Mouse (Mus musculus) lung, adult 2 months (tissue): ENCODE results near the gene Mthfs. TPM values are rescaled to one million over a fixed set of nuclear protein-coding genes. Genes with fewer than 3 reads are reported as not detected.
"Not testable (repeated sequence)": the region's sequence is repeated elsewhere in the genome, so short reads cannot be mapped to it uniquely, and the experiment has no call there.

Experiments
- DNase-seq: peaks from one replicate; pipeline ENCODE4 v3.0.0; 2022
- H3K4me1 ChIP-seq: fragments of 200-500 bp; 2 replicates; pipeline ENCODE4 v1.6.1; 2011; ENCODE audit warnings: low read length; ENCODE audit not compliant: control insufficient read depth, insufficient read depth
- H3K4me3 ChIP-seq: fragments of 200-500 bp; replicated peaks from 2 replicates; pipeline ENCODE3; 2011; ENCODE audit warnings: low read depth, mild to moderate bottlenecking, control low read depth, low read length; ENCODE audit errors: extremely low read depth
- WGBS: fragments of 180-500 bp; shearing (Covaris S2); methylation state at CpG from one replicate; pipeline ENCODE4 v1.1.7; 2018; 5-methylcytosine and 5-hydroxymethylcytosine counted together
- polyA plus RNA-seq: library from polyadenylated mRNA; depleted of rRNA; stranded (reverse); fragments of >200 nt; gene quantifications from 2 replicates; pipeline ENCODE4 v1.2.3, GENCODE M21; 2012; rRNA removed

The Mthfs gene
- polyA plus RNA-seq = 10.6 and 19.1 TPM in 2 replicates

DNA sequence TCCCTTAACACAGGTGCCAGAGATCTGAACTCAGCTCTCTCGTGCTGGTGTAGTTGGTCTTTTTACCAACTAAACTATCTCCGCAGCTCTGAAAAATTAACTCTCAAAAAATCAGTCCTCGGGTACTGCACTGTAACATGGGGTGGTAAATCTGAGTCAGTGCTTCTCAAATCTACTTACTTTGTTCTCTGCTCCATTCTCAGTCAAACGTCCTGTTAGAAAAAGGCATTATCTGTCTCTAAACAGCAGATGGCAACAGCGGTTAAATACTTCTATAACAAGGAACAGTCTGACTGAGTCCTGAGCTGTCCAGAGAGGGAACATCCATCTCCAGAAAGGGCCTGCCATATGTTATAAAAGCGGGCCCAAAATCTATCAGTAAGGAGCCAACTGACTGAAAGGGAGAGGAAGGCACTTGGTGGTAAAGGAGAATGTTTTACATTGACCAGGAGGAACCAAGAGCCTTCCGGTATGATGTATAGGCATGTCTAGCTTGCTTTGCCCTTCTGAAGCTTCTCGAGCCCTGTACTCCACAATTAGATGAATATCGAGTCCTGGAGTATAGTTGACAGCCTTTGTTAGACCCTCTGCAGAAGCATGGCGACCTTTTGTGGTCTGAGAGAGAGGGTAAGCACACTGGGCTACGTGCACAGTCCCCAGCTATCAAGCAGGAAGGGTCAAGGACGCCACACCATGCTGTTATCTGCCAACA lies at the start of gene Mthfs:
Gene Mthfs, plus strand, starts transcription at position 324 of the 712 bp plus-strand sequence.
- not testable (repeated sequence) for DNase-seq, H3K4me1 ChIP-seq
- H3K4me3 ChIP-seq = peak within 1 kb of the TSS; percentile 54
- WGBS = 21% methylated on average over 9 of the region's 12 CpGs

DNA sequence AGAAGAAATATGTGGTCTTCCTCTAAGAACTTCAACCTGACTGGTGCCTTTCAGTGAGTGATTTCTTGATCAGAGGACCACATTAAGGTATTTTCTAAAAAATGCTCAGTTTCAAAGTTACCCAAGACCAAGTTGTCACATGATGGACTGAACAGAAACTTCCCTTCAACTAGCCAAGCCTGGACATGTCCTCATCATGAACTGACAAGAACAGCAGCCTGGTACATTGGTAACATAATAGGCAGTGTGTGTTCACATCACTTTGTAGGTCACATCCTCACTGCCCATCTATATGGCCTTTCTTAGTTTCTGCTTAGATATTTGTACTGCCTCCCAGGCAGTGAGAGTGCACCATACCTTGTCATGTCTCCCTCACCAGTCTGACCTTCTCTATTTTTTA lies 37.9 kb upstream of the Mthfs start:
- not testable (repeated sequence) for DNase-seq, H3K4me3 ChIP-seq

DNA sequence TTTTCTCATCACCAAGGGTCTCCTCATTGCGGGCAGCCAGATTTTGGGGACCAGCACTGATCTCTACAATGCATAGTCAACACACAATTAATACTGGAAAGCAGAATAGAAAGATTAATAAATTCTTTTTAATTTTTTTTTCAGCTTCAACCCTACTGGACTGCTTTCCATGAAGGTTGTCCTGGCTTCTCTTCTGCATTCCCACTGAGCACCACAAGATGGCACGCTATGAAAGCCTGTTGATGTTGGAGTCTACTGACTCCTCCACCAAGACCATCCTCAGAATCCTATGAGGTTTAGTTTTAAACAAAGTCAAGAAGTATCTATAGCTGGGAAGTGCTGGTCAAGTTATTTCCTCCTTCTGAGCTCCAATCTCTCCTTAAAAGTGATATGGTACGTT lies 31.6 kb upstream of the Mthfs start:
- 38% methylated on average over 2 of the region's 3 CpGs for WGBS
- H3K4me3 ChIP-seq, H3K4me1 ChIP-seq: not testable (repeated sequence)
- DNase-seq = peak; percentile 90

More for the DNA sequence above, 37.9 kb upstream of the Mthfs start:
- not testable (repeated sequence) for H3K4me1 ChIP-seq

DNA sequence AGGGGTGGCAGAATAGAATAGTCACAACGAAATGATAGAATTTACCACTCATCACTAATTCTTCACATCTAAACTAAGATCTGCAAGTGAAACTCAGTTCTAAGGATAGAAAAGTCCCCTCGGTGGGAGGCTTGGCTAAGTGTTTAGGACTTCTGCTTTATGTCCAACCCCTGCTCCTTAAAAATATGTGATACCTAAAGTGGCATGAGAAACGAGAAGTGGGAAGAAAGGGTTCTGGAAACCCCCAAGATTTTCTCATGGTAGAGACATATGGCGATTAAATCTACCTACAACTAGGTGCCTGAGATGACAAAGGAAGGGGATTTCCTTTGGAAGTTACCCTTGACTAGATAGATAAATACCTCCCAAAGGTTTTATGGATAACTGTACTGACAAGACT lies 31.0 kb upstream of the Mthfs start:
- not testable (repeated sequence) for H3K4me1 ChIP-seq, DNase-seq, H3K4me3 ChIP-seq
- 58% methylated on average over 3 of the region's 4 CpGs for WGBS

DNA sequence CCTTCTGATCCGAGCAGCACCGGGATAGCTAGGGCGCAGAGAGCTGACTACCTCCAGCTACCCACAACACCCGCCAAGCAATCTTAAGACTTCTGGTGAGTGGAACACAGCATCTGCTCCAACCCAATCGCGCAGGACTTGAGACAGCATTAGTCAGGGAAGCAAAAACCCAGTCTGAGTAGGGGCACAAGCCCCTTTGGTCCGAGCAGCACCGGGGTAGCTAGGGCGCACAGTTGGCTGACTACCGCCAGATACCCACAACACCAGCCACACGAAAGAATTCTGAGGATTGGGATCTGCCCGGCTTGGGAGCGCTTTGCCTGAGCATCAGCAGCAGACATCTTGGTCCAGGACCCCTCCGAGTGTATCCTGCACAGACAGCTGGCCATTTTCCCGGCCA lies 23.5 kb upstream of the Mthfs start:
- WGBS = 82% methylated on average over 15 of the region's 15 CpGs
- not testable (repeated sequence) for H3K4me1 ChIP-seq, H3K4me3 ChIP-seq, DNase-seq

DNA sequence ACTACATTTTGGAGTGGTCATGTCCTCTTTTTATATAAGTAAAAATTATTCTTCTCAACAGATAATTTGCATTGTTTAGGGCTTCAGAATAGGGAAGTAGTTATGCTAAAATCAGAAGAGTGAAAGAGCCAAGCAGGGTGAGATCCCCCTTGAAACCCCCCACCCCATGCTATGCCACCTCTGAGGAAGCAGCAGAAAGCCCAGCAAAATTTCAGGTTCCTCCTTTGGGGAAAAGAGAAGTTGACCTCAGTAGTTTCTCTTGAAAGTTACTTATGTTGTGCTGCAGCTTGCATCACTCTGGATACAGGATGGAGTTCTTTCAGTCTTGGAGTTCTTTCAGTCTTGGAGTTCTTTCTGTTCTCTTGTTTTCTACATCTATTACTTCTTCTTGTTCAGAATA lies 15.0 kb upstream of the Mthfs start:
- not testable (repeated sequence) for H3K4me3 ChIP-seq, H3K4me1 ChIP-seq, DNase-seq

DNA sequence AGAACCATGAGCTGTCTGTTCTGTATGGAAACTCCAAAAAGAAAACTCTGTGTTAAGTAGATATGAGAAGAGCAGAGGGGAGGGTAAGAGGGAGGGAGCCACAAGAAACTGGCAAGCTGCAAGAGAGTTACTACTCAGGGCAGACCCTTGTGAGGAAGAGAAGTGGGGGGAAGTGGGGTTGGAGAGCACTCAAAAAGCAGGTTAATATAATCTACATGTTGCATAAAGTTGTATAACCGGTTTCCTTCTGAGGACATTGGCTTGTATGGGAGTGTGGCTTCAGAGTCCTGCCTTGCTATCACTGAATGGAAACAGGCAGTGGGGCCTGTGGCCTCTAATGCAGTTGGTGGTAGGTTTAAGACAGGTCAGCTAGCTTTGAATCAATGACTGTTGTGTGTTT lies 13.0 kb upstream of the Mthfs start:
- 44% methylated on average over 1 of the region's 1 CpGs for WGBS
- H3K4me3 ChIP-seq, H3K4me1 ChIP-seq: not testable (repeated sequence)
- DNase-seq = peak; percentile 59

DNA sequence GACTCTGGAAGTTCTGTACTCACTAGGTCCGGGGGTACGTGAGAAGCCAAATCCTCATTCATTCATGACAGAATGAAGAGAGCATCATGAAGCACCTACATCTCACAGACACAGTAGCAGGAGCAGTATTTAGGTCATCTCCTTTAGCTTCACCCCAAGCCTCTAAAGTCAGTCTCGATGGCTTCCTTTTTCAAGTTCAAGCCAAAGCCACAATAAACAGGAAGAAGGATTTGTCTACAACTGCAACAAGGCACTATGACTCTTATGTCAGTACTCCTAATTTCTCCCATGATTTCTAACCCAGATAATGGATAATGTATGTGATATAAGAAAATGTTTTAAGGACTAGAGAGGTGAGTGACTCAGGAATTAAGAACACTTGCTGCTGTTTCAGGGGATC lies 12.1 kb upstream of the Mthfs start:
- H3K4me1 ChIP-seq, DNase-seq, H3K4me3 ChIP-seq: not testable (repeated sequence)
- 54% methylated on average over 3 of the region's 3 CpGs for WGBS

DNA sequence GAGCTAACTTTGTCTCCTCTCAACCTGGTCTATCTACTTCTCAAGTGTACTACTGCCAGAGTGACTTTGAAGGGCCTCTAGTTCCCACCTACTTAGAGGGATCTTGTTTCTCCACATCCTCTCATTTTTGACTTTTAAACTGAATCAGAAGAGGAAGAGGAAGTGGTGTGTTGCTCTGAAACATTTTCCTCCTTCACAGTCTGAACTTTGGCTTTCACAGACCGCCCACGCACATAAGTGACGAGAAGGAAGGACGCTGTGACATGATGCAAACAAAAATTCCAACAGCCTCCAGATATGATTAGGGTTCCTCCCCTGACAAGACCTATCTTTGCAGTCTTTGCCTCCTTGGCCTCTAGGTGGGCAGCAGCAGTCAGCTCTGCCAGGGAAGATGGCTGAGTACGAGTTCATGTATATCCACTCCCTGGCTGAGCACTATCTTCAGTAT lies 11.5 kb upstream of the Mthfs start, which contains the start of the genes Bcl2a1b and Gm29094:
Gene Bcl2a1b, plus strand, starts transcription at position 241 of the 448 bp plus-strand sequence.
Gene Gm29094, plus strand, starts transcription at position 411 of the 448 bp plus-strand sequence.
- WGBS = 24% methylated on average over 5 of the region's 5 CpGs
- not testable (repeated sequence) for H3K4me1 ChIP-seq, H3K4me3 ChIP-seq
- DNase-seq = peak; percentile 54

DNA sequence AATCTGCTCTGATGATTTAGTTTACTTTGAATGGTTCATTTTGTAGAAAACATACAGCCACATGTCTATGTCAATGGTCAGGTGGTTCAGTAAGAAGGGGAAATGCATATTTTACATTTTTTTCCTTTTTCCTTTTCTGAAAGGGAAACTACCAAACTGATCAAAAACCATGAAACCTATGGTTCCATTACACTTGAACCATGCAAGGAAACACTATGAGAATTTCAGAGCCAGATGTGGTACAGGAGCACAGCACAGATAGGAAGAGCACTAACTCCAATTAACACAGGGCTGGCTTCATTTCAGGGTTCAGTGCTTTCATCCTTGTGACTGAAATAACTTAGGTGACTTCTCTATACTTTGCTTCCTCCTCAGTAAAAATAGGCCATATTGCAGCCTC lies 8.2 kb upstream of the Mthfs start:
- not testable (repeated sequence) for H3K4me1 ChIP-seq, H3K4me3 ChIP-seq, DNase-seq

DNA sequence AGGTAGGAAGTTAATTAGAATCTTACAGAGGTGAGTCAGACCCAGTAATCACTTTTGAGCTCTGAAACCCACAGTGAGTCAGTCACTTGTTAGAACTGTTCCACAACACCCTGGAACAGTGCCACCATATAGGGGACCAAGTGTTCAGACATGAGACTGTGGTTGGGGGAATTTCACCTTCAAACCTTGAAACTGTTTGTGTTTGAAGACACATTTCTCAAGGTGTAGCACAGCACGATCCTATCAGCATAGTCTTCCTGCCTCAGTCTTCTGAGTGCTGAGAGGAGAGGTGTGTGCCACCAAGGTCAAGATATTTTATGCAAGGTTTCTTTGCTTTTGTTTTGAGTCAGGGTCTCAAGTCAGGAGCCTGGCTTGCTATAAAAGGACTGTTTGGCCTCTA lies 1.5 kb upstream of the Mthfs start:
- not testable (repeated sequence) for DNase-seq

DNA sequence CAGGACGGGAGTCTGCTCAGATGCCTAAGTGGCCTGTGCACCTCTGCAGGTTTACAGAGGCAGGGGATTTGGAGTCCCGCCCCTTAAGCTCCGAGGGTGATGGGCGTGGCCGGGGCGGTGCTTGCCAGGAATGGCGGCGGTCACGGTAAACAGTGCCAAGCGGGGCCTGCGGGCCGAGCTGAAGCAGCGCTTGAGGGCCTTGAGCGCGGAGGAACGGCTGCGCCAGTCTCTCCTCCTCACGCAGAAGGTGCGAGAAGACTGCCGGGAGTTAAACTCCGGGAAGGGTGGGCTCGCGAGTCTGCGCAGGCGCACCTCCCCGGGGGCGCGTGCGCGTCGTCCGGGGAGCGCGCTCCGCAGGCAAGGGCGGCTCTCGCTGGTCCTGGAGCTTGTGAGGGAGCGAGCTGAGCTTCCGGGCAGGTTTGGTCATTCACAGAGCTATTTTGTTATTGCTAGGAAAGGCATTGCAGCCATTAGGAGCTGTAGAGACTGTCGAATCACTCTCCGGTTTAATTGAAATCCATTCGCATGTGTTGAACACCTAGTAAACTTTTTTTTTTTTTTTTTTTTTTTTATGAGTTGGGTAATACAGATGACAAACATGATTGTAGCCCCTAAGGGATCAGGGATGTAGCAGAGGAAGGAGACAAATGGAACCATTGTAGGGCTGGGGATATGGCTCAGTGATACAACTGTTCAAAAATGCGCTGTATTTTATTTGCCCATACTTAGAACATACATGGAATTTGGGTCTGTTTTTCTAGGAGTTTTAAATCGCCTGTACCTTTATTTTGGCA lies 786 bp downstream of the Mthfs start:
- WGBS = 2% methylated on average over 21 of the region's 44 CpGs
- H3K4me3 ChIP-seq, H3K4me1 ChIP-seq: not testable (repeated sequence)
- DNase-seq = peak; percentile 95

More for the DNA sequence above, 1.5 kb upstream of the Mthfs start:
- not testable (repeated sequence) for H3K4me3 ChIP-seq, H3K4me1 ChIP-seq
- 58% methylated on average over 1 of the region's 1 CpGs for WGBS

DNA sequence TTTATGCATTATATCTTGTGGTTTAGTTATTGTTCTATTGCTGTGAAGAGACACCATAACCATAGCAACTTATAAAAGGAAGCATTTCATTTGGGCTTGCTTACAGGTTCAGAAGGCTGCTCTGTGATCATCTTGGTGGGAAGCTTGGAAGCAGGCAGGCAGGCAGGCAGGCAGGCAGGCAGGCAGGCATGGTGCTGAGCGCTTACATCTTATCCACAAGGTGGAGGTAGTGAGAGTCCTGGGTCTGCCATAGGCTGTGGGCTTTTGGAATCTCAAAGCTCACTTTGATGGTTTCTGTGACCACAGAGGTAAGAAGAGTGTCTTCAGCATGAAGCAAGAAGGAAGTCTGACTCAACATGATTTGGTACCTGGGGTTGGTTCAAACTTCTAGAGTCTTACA lies 2.0 kb downstream of the Mthfs start:
- 43% methylated on average over 1 of the region's 1 CpGs for WGBS
- DNase-seq = not testable (repeated sequence)

DNA sequence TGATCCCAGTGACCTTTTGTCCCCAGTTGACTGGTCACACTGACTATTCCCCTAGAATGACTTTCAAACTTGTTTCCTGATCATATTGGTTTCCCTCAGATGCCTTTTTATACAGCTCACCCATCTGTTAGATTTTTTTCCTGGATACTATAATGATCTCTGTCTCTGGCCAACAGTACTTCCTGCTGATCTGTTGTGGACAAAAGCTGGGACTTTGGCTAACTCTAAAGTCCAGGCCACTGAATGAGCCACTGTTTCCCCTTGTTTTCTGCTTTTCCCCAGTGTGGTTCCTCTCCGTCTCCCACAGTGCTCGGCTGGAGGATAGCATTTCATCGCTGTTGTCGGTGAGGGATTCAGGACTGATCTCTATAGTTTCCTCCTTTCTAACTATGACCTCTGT lies 7.7 kb downstream of the Mthfs start:
- not testable (repeated sequence) for DNase-seq, H3K4me1 ChIP-seq
- 90% methylated on average over 4 of the region's 4 CpGs for WGBS

More for the DNA sequence above, 2.0 kb downstream of the Mthfs start:
- not testable (repeated sequence) for H3K4me1 ChIP-seq, H3K4me3 ChIP-seq

DNA sequence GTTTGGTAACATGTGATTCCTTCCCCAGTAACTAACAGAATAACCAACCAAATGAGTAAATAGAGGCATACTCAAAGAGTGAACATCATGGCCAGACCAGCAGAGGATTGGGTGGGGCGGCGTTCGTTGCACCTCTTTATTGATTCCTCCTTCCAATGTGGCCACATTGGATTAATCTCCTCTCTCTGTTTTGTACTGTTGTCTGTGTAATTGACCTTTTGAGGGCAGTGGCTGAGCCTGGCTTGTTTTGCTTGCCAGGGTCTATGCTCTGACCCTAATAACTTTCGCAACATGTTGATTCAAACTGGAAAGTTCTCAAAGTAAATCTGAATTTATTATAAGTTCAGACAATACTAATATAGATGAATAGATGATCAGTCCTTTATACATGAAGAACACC lies 9.2 kb downstream of the Mthfs start:
- 89% methylated on average over 3 of the region's 4 CpGs for WGBS
- H3K4me1 ChIP-seq, H3K4me3 ChIP-seq, DNase-seq: not testable (repeated sequence)

More for the DNA sequence above, 7.7 kb downstream of the Mthfs start:
- not testable (repeated sequence) for H3K4me3 ChIP-seq
